Mouse (Mus musculus): ENCODE data around the gene Rsbn1l. TPM values are rescaled to one million over a fixed set of nuclear protein-coding genes. Genes with fewer than 3 reads are reported as not detected.

The Rsbn1l gene
- polyA plus RNA-seq, 1 experiment: 1.9 TPM

DNA sequence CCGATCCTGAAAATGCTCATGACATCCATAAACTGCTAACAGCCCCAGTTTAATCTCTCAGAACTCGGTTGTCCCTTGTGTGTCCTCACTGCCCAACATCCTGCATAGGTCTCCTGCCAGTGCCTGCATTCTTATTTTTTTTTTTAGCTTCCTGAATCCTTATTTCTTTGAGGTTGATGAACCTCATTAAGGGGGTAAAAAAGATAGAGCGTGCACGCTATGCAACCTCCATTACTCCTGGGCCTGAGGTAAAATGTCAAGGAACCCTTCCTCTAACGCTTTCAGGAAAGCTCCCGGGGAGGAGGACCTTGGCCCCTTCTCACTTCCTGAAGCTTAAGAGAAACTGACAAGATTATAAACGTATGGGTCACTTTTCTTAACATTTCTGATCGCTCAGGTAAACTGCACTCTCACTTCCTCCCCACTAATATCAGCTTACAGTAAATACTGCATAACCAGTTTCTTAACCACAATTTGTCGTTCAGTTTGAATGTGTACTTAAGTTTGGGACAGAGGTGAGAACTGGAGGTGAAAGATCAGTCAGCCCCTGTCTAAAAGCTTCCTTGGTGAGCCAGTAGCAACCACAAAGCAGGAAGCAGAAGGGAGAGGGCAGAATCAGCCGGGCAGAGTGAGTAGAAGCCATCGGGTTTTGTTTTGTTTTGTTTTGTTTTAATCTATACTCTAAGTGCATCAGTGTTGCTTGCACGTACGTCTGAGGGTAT is 923 bp downstream of the Rsbn1l start:
- Histone ChIP-seq H3ac (ENCODE audit: control insufficient read depth, insufficient read length, low read depth) (no peak overlapping the region), H3K4me3 (ENCODE audit: insufficient read depth, poor library complexity, severe bottlenecking) (no peak overlapping the region), H3K27me3 (ENCODE audit: control insufficient read depth, insufficient read depth, insufficient read length) (no peaks in the 10 kb centered on the region), H3K79me3 (ENCODE audit: low read depth) (peaks cover 6% of the 10 kb centered on the region), H3K79me2 (ENCODE audit: control insufficient read depth, insufficient read depth) (peaks cover 17% of the 10 kb centered on the region), H3K36me3 (ENCODE audit: control insufficient read depth, insufficient read depth) (no peaks in the 10 kb centered on the region)
- TF ChIP-seq CEBPB (IDR thresholded peaks at IDR 0.05; ENCODE audit: low read depth) (no peak), CTCF (IDR thresholded peaks at IDR 0.05; ENCODE audit: control insufficient read depth, insufficient read depth, insufficient read length) (no peak), MAX (IDR thresholded peaks at IDR 0.05) (no peak), MYOD1 (IDR thresholded peaks at IDR 0.05; ENCODE audit: control insufficient read depth, insufficient read length, low read depth) (no peak), USF1 (IDR thresholded peaks at IDR 0.05; ENCODE audit: low read depth) (no peak), FOSL1 (IDR thresholded peaks at IDR 0.05; ENCODE audit: insufficient read depth, low read length, poor library complexity, severe bottlenecking) (no peak), MYOG (IDR thresholded peaks at IDR 0.05; ENCODE audit: control insufficient read depth, extremely low read depth, insufficient read length) (no peak)

DNA sequence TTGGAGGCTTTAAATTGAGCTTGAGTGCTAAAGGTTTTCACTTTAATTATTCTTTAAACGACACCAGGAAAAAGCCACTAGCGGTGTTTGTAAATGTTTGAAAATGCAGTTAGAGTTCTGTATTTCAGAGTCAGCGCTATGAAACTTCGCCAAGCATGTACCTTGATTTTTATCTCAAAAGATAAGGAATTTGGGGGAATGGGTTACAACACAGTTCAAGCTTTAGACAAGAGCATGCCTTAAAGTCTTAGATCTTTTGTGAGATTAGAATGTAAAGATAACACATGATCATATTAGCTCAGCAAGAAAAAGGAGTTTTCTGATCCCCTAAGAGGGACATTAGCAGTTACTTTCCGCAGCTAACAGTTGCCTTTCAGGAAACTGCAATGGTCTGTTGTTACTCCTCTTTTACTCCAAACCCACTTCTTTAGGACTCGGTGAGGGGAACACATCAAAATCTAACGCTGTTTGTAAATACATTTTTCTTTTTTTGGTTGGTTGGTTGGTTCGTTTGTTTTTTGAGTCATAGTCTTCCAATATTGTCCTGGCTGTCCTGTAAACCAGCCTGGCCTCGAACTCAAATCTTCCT is 3.8 kb downstream of the Rsbn1l start:
- peaks cover 34% of the 10 kb centered on the region for H3K79me3 ChIP-seq (ENCODE audit: low read depth)
- H3K36me3 ChIP-seq (ENCODE audit: control insufficient read depth, insufficient read depth): no peaks in the 10 kb centered on the region
- H3K4me3 ChIP-seq (ENCODE audit: insufficient read depth, poor library complexity, severe bottlenecking): peak overlapping the region; percentile 80
- TF ChIP-seq MAX (IDR thresholded peaks at IDR 0.05): no peak
- TF ChIP-seq MYOD1 (IDR thresholded peaks at IDR 0.05; ENCODE audit: control insufficient read depth, insufficient read length, low read depth): no peak
- TF ChIP-seq MYOG (IDR thresholded peaks at IDR 0.05; ENCODE audit: control insufficient read depth, extremely low read depth, insufficient read length): no peak
- TF ChIP-seq CTCF (IDR thresholded peaks at IDR 0.05; ENCODE audit: control insufficient read depth, insufficient read depth, insufficient read length): no peak
- TF ChIP-seq USF1 (IDR thresholded peaks at IDR 0.05; ENCODE audit: low read depth): no peak
- no peak for TF ChIP-seq CEBPB (IDR thresholded peaks at IDR 0.05; ENCODE audit: low read depth)
- no peak for TF ChIP-seq FOSL1 (IDR thresholded peaks at IDR 0.05; ENCODE audit: insufficient read depth, low read length, poor library complexity, severe bottlenecking)
- peaks cover 45% of the 10 kb centered on the region for H3K79me2 ChIP-seq (ENCODE audit: control insufficient read depth, insufficient read depth)
- H3K27me3 ChIP-seq (ENCODE audit: control insufficient read depth, insufficient read depth, insufficient read length): no peaks in the 10 kb centered on the region
- H3ac ChIP-seq (ENCODE audit: control insufficient read depth, insufficient read length, low read depth): no peak overlapping the region

DNA sequence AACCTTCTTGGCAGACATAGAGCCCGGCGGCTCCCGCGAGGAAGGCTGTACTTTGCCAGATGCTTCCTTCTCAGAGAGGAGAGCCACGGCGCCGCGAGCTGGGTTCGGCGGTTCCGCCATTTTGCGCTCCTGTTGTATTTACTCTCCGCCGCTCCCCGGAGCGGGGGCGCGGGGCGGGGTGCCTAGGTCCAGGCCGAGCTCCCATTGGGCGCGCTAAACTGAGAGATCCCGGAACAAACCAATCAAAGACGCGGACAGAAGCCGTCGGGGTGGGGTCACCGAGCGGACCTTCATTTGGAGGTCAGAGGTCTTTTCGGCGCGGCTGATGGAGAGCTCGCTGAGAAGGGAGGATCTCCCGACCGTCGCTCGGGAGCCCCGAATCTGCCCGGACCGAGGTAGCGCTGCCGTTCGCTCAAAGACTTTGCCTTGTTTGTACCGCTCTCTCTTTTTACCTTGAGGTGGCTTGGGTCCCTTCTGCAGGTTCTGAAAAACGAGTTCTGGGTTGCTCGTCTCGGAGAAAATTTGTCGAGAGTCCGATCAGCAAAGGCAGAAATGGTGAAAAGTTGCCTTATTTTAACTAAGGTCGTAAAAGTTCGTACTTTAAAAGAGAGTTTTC is 4.4 kb downstream of the Rsbn1l start:
- Histone ChIP-seq H3K36me3 (ENCODE audit: control insufficient read depth, insufficient read depth) (no peaks in the 10 kb centered on the region), H3K4me3 (ENCODE audit: insufficient read depth, poor library complexity, severe bottlenecking) (peak overlapping the region; percentile 80), H3K79me2 (ENCODE audit: control insufficient read depth, insufficient read depth) (peaks cover 52% of the 10 kb centered on the region), H3K79me3 (ENCODE audit: low read depth) (peaks cover 41% of the 10 kb centered on the region), H3K27me3 (ENCODE audit: control insufficient read depth, insufficient read depth, insufficient read length) (no peaks in the 10 kb centered on the region), H3ac (ENCODE audit: control insufficient read depth, insufficient read length, low read depth) (peak overlapping the region; percentile 62)
- TF ChIP-seq MYOD1 (IDR thresholded peaks at IDR 0.05; ENCODE audit: control insufficient read depth, insufficient read length, low read depth): no peak
- TF ChIP-seq FOSL1 (IDR thresholded peaks at IDR 0.05; ENCODE audit: insufficient read depth, low read length, poor library complexity, severe bottlenecking): no peak
- no peak for TF ChIP-seq MYOG (IDR thresholded peaks at IDR 0.05; ENCODE audit: control insufficient read depth, extremely low read depth, insufficient read length)
- no peak for TF ChIP-seq CTCF (IDR thresholded peaks at IDR 0.05; ENCODE audit: control insufficient read depth, insufficient read depth, insufficient read length)
- no peak for TF ChIP-seq USF1 (IDR thresholded peaks at IDR 0.05; ENCODE audit: low read depth)
- no peak for TF ChIP-seq CEBPB (IDR thresholded peaks at IDR 0.05; ENCODE audit: low read depth)
- no peak for TF ChIP-seq MAX (IDR thresholded peaks at IDR 0.05)

DNA sequence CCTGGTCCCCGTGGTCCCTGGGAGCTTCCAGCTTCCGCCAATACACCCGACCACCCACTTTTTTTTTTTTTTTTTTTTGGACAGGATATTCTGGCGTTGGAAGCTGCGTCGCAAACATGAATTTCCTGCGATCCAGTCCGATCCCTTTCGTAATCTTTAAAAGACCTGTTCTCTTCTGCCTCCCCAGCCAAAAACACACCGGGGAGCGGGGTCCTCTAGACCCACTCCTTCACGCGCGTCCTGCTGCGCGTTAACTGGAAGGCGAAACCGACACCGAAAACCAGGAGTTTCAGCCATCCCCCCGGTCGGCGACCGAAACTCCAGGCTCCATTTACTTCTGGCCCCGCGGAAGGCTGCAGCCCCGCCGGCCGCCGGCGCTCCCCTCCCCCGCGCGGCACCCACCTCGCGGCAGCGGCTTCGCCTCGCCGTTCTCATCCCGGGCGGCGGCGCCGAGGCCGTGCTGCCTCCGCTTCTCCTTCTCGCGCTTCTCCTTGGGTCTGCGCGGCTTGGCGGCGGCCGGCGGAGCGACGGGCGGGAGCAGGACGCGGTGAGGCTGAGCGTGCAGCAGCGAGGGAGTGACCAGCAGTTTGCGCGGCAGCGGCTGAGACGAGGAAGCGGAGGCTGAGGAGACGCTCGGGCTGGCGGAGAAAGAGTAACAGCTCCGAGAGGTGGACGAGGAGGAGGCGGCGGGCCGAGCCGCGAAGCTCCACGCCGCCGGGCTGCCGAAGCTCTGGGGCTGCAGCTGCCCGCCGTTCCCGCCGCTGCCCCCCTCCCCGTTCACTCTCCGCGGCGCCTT is 5.1 kb downstream of the Rsbn1l start:
- Histone ChIP-seq H3K79me3 (ENCODE audit: low read depth) (peaks cover 47% of the 10 kb centered on the region), H3K36me3 (ENCODE audit: control insufficient read depth, insufficient read depth) (no peaks in the 10 kb centered on the region), H3K27me3 (ENCODE audit: control insufficient read depth, insufficient read depth, insufficient read length) (no peaks in the 10 kb centered on the region), H3K4me3 (ENCODE audit: insufficient read depth, poor library complexity, severe bottlenecking) (peak overlapping the region; percentile 80), H3K79me2 (ENCODE audit: control insufficient read depth, insufficient read depth) (peaks cover 59% of the 10 kb centered on the region), H3ac (ENCODE audit: control insufficient read depth, insufficient read length, low read depth) (peak overlapping the region; percentile 72)
- TF ChIP-seq FOSL1 (IDR thresholded peaks at IDR 0.05; ENCODE audit: insufficient read depth, low read length, poor library complexity, severe bottlenecking): no peak
- no peak for TF ChIP-seq MYOD1 (IDR thresholded peaks at IDR 0.05; ENCODE audit: control insufficient read depth, insufficient read length, low read depth)
- no peak for TF ChIP-seq CEBPB (IDR thresholded peaks at IDR 0.05; ENCODE audit: low read depth)
- TF ChIP-seq USF1 (IDR thresholded peaks at IDR 0.05; ENCODE audit: low read depth): no peak
- no peak for TF ChIP-seq CTCF (IDR thresholded peaks at IDR 0.05; ENCODE audit: control insufficient read depth, insufficient read depth, insufficient read length)
- no peak for TF ChIP-seq MAX (IDR thresholded peaks at IDR 0.05)
- TF ChIP-seq MYOG (IDR thresholded peaks at IDR 0.05; ENCODE audit: control insufficient read depth, extremely low read depth, insufficient read length): no peak

DNA sequence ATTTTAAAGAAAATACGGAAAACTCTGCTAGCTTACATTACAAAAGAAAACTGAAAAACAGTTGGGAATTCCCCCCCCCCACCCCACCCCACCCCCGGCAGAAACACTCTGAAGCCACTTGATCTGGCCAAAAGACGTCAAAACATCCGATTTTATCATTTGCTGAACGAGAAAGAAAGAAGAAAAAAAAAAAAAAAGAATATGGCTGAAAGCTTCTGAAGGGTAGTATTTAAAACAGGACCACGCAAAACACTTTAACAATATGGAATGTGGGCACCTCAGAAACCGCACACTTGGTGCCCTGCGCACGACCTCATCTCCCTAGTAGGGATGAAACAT is 5.7 kb downstream of the Rsbn1l start:
- Histone ChIP-seq H3K27me3 (ENCODE audit: control insufficient read depth, insufficient read depth, insufficient read length) (no peaks in the 10 kb centered on the region), H3K36me3 (ENCODE audit: control insufficient read depth, insufficient read depth) (no peaks in the 10 kb centered on the region), H3ac (ENCODE audit: control insufficient read depth, insufficient read length, low read depth) (peak overlapping the region; percentile 72), H3K79me3 (ENCODE audit: low read depth) (peaks cover 53% of the 10 kb centered on the region), H3K4me3 (ENCODE audit: insufficient read depth, poor library complexity, severe bottlenecking) (peak overlapping the region; percentile 80), H3K79me2 (ENCODE audit: control insufficient read depth, insufficient read depth) (peaks cover 65% of the 10 kb centered on the region)
- TF ChIP-seq USF1 (IDR thresholded peaks at IDR 0.05; ENCODE audit: low read depth) (no peak), MYOD1 (IDR thresholded peaks at IDR 0.05; ENCODE audit: control insufficient read depth, insufficient read length, low read depth) (no peak), MYOG (IDR thresholded peaks at IDR 0.05; ENCODE audit: control insufficient read depth, extremely low read depth, insufficient read length) (no peak), CTCF (IDR thresholded peaks at IDR 0.05; ENCODE audit: control insufficient read depth, insufficient read depth, insufficient read length) (no peak), FOSL1 (IDR thresholded peaks at IDR 0.05; ENCODE audit: insufficient read depth, low read length, poor library complexity, severe bottlenecking) (no peak), MAX (IDR thresholded peaks at IDR 0.05) (no peak), CEBPB (IDR thresholded peaks at IDR 0.05; ENCODE audit: low read depth) (no peak)
